Mouse (Mus musculus) testis, adult 2 months (tissue): ENCODE results near the gene Taf1b. TPM values are rescaled to one million over a fixed set of nuclear protein-coding genes. Genes with fewer than 3 reads are reported as not detected.

Source experiments
- H3K27ac ChIP-seq: fragments of 200-500 bp; 2 replicates; pipeline ENCODE4 v1.5.1; 2012; ENCODE audit warnings: low read depth, low read length; ENCODE audit not compliant: control insufficient read depth, insufficient read depth
- H3K27me3 ChIP-seq: fragments of 200-500 bp; 2 replicates; pipeline ENCODE4 v1.6.1; 2012; ENCODE audit warnings: mild to moderate bottlenecking, low read length, moderate library complexity; ENCODE audit not compliant: control insufficient read depth, insufficient read depth
- H3K36me3 ChIP-seq: fragments of 200-500 bp; 2 replicates; pipeline ENCODE4 v1.6.1; 2012; ENCODE audit warnings: mild to moderate bottlenecking, low read length; ENCODE audit not compliant: control insufficient read depth, insufficient read depth
- H3K4me1 ChIP-seq: fragments of 200-500 bp; 2 replicates; pipeline ENCODE4 v1.6.1; 2012; ENCODE audit warnings: low read length; ENCODE audit not compliant: control insufficient read depth, insufficient read depth
- H3K4me3 ChIP-seq: fragments of 200-500 bp; 2 replicates; pipeline ENCODE4 v1.5.1; 2012; ENCODE audit warnings: low read depth, mild to moderate bottlenecking, low read length, moderate library complexity, mixed read lengths; ENCODE audit not compliant: control insufficient read depth
- CTCF ChIP-seq: fragments of 200-500 bp; IDR thresholded peaks from 2 replicates; pipeline ENCODE4 v1.5.1; 2012; ENCODE audit warnings: low read depth, mild to moderate bottlenecking, inconsistent platforms, low read length, moderate library complexity; ENCODE audit not compliant: control insufficient read depth, insufficient read depth, insufficient replicate concordance
- POLR2A ChIP-seq: fragments of 200-500 bp; IDR thresholded peaks from 2 replicates; pipeline ENCODE4 v1.6.1; 2012; ENCODE audit warnings: low read depth, mild to moderate bottlenecking, inconsistent platforms, low read length, moderate library complexity; ENCODE audit not compliant: control insufficient read depth
- polyA plus RNA-seq: library from polyadenylated mRNA; depleted of rRNA; stranded (reverse); fragments of >200 nt; gene quantifications from 2 replicates; pipeline ENCODE4 v1.2.3, GENCODE M21; 2012; rRNA removed

Gene Taf1b
- polyA plus RNA-seq, 1 experiment: 28.0 TPM

- no peak overlapping the region for H3K27ac ChIP-seq
- H3K27me3 ChIP-seq: no peaks in the 10 kb centered on the region
- no peaks in the 10 kb centered on the region; the same call in 1 of the 2 replicates for H3K4me1 ChIP-seq
- H3K36me3 ChIP-seq: peaks cover 1% of the 10 kb centered on the region; the same call in 1 of the 2 replicates
- TF ChIP-seq POLR2A (no peak), CTCF (no peak)
- H3K4me3 ChIP-seq: no peak overlapping the region
Measured at GRCm38 (mm10) chr12:24592956-24593672, 95.0 kb downstream of the Taf1b start.

DNA sequence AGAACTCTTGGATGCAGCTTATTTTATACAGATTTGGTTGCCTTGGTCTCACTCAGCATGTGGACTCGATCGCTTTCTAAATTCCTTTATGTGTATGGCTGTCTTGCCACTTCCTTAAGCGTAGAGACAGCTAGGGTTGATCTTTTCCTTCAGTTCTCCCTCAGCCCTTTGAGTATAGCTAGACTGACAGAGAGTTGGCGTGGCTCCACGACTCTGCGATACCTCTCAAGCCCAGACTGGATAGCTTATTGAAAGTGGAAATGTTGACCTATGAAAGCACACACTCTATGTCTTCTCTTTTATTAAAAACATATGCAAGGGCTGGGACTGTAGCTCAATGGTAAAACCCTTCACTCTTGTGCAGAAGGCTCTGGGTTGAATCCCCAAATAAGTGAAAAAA lies 99.2 kb downstream of the Taf1b start:
- H3K27me3 ChIP-seq: no peaks in the 10 kb centered on the region
- H3K36me3 ChIP-seq: no peaks in the 10 kb centered on the region
- TF ChIP-seq POLR2A (no peak), CTCF (no peak)
- H3K4me3 ChIP-seq: no peak overlapping the region
- H3K27ac ChIP-seq: no peak overlapping the region
- no peaks in the 10 kb centered on the region; the same call in 1 of the 2 replicates for H3K4me1 ChIP-seq

DNA sequence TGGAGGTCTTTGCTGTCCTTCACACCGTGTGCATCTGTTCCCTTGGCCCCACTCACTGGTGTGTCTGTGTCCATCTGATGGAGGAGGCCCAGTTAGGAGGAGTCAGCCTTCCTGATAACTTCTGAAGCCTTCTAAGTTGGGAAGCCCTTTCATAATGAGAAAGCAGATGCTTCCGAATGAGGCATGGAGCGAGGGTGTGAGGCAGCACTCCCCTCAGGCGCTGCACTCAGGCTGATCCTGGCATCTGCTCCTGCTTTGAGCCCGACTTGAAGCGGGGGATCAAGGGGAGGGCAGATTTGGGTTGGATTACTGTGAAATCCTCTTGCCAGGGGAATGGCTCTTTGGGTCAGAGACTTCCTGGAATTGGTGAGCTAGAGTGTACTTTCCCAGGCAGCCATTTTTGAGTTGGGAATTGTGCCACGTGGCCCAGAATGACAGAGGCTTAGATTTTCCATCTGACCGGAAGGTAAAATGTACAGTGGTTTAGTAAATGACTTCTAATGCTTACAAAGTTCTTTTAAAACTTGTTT lies 101.3 kb downstream of the Taf1b start:
- TF ChIP-seq POLR2A (no peak), CTCF (no peak)
- no peaks in the 10 kb centered on the region for H3K4me1 ChIP-seq
- H3K36me3 ChIP-seq: peaks cover 2% of the 10 kb centered on the region; the same call in 1 of the 2 replicates
- H3K27ac ChIP-seq: no peak overlapping the region
- no peaks in the 10 kb centered on the region for H3K27me3 ChIP-seq
- no peak overlapping the region for H3K4me3 ChIP-seq

DNA sequence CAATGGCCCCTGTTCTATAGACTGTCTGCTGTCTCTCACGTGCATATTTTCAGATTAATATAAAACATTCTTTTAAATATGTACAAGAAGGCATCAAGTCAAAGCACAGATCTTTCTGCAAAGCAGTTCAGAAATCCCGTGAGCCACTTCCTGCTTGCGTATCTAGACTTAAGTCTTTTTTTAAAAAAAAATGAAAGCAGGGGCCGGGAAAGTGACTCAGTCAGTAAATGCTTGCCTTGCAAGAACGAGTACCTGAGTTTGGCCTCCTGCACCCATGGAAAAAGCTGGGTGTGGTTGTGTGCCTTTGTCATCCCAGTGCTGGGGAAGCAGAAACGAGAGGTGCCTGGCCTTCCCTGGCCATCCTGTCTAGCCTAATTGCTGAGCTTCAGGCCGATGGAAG lies 101.9 kb downstream of the Taf1b start:
- Histone ChIP-seq H3K36me3 (peaks cover 2% of the 10 kb centered on the region; the same call in 1 of the 2 replicates), H3K4me3 (no peak overlapping the region), H3K27me3 (no peaks in the 10 kb centered on the region), H3K4me1 (no peaks in the 10 kb centered on the region), H3K27ac (no peak overlapping the region)
- no peak for TF ChIP-seq POLR2A
- TF ChIP-seq CTCF: no peak

DNA sequence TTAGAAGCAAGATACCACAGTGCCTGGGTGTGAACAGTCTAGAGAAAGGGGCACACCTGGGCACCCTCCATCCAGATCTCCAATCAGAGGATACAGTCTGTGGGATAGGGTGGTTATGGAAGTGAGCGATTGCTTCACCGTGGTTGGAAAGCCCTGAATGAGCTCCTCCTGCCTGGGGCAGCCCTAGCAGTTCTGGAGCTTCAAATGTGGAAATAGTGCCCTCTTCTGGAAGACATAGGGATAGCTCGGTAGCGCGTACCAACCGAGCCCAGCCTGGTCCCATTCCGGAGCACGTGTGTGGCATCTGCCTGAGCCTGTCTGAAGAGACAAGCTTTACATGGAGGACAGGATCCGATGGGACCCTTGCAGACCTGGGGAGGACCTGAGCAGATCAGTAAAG lies 102.6 kb downstream of the Taf1b start:
- no peak overlapping the region for H3K27ac ChIP-seq
- H3K27me3 ChIP-seq: no peaks in the 10 kb centered on the region
- H3K4me3 ChIP-seq: no peak overlapping the region
- no peak for TF ChIP-seq POLR2A
- peak; percentile 73; the same call in 1 of the 2 replicates for TF ChIP-seq CTCF
- H3K36me3 ChIP-seq: peaks cover 2% of the 10 kb centered on the region; the same call in 1 of the 2 replicates
- no peaks in the 10 kb centered on the region for H3K4me1 ChIP-seq

DNA sequence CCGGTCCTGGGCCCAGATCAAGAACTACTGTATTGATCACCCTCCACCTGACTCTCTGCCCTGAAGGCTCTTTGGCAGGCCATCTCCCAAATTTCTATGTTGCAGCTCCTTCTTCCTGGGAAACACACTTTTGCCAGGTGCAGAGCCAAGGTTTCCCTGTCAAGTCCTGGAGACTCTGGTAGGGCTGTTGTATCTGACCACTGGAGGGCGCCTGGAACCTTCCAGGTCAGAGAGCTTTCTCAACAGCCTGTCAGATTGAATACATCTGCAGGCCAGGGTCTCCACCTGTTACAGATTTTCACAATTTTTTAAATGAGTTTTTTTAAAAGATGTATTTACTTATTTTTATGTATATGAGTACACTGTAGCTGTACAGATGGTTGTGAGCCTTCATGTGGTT lies 105.1 kb downstream of the Taf1b start:
- no peak for TF ChIP-seq POLR2A
- TF ChIP-seq CTCF: peak; percentile 36; the same call in 1 of the 2 replicates
- Histone ChIP-seq H3K36me3 (peaks cover 4% of the 10 kb centered on the region), H3K4me3 (no peak overlapping the region), H3K4me1 (no peaks in the 10 kb centered on the region), H3K27ac (no peak overlapping the region), H3K27me3 (no peaks in the 10 kb centered on the region)

DNA sequence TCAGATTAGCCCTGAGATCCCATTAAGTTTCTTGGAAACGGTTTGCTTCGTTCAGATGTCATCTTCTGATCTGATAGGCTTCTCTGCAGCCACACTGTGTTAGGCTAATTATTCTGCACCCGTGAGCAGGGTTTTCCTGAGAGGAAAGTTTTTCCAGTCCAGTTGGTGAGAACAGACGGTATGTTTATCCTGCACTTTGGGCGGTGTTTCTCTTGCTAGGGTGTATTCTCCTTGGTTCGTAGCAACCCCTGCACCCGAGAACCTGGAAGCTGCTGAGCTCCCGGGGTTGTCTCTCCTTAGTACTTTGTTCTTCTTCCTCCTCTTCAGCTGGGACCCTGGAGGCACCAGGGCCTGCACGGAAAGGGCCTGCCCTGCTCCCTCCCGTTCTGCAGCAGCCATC lies 108.0 kb downstream of the Taf1b start:
- Histone ChIP-seq H3K4me1 (no peaks in the 10 kb centered on the region), H3K36me3 (peaks cover 4% of the 10 kb centered on the region), H3K27me3 (no peaks in the 10 kb centered on the region), H3K27ac (no peak overlapping the region), H3K4me3 (no peak overlapping the region)
- no peak for TF ChIP-seq CTCF
- TF ChIP-seq POLR2A: no peak

Other genes starting within 250 kb of the Taf1b start
- 6.0 and 6.4 TPM in 2 replicates for gene Grhl1, start 73.9 kb downstream of the Taf1b start, polyA plus RNA-seq
- gene Klf11, start 152.9 kb downstream of the Taf1b start, polyA plus RNA-seq: 2.5 and 3.4 TPM in 2 replicates
- gene Cys1, start 183.5 kb downstream of the Taf1b start, polyA plus RNA-seq: 1.2 and 1.7 TPM in 2 replicates
- 5.3 and 5.5 TPM in 2 replicates for gene Rrm2, start 209.9 kb downstream of the Taf1b start, polyA plus RNA-seq